Mouse (Mus musculus) ES-Bruce4 (cell line): Measurements from ENCODE around the gene Gnao1. TPM values are rescaled to one million over a fixed set of nuclear protein-coding genes. Genes with fewer than 3 reads are reported as not detected.

ENCODE experiments used
- H3K27ac ChIP-seq: 2 replicates; pipeline ENCODE4 v1.5.1; 2012; ENCODE audit warnings: low read length, inconsistent platforms; ENCODE audit not compliant: insufficient read depth
- H3K27me3 ChIP-seq: 2 replicates; pipeline ENCODE4 v1.6.1; 2012; ENCODE audit warnings: mild to moderate bottlenecking, low read length, inconsistent platforms; ENCODE audit not compliant: control insufficient read depth, poor library complexity, insufficient read depth, severe bottlenecking
- H3K36me3 ChIP-seq: 2 replicates; pipeline ENCODE4 v1.6.1; 2012; ENCODE audit warnings: inconsistent platforms, mild to moderate bottlenecking, low read length, moderate library complexity; ENCODE audit not compliant: control insufficient read depth, poor library complexity, insufficient read depth, severe bottlenecking
- H3K4me1 ChIP-seq: one replicate; pipeline ENCODE4 v1.8.1; 2011; ENCODE audit warnings: low read length; ENCODE audit not compliant: control insufficient read depth, insufficient read depth
- H3K4me3 ChIP-seq: 2 replicates; pipeline ENCODE4 v1.5.1; 2011; ENCODE audit warnings: low read depth, mild to moderate bottlenecking, low read length
- H3K9ac ChIP-seq: 2 replicates; pipeline ENCODE4 v1.6.1; 2012; ENCODE audit warnings: low read depth, mild to moderate bottlenecking, inconsistent platforms; ENCODE audit not compliant: poor library complexity, severe bottlenecking
- H3K9me3 ChIP-seq: replicated peaks from 2 replicates; pipeline ENCODE4 v1.6.1; 2012; ENCODE audit warnings: mild to moderate bottlenecking, low read length, inconsistent platforms; ENCODE audit not compliant: control insufficient read depth, poor library complexity, insufficient read depth, severe bottlenecking
- CTCF ChIP-seq: IDR thresholded peaks from one replicate; pipeline ENCODE4 v1.8.1; 2011; ENCODE audit warnings: low read depth, low read length
- EP300 ChIP-seq: IDR thresholded peaks from 2 replicates; pipeline ENCODE4 v1.6.1; 2011; ENCODE audit warnings: low read depth, low read length; ENCODE audit not compliant: insufficient read depth
- POLR2A ChIP-seq: IDR thresholded peaks from one replicate; pipeline ENCODE4 v1.8.1; 2011; ENCODE audit warnings: low read length; ENCODE audit not compliant: insufficient read depth
- polyA plus RNA-seq: library from polyadenylated mRNA; stranded (reverse); fragments of >200 nt; gene quantifications from 2 replicates; pipeline ENCODE4 v1.2.4, GENCODE M21; 2011; ENCODE audit warnings: low read depth; ENCODE audit not compliant: missing spikeins, insufficient read depth, insufficient read length

Gnao1 gene
- polyA plus RNA-seq, 1 experiment: 5.0 TPM

- H3K4me3 ChIP-seq: no peak overlapping the region
- no peak overlapping the region for H3K27ac ChIP-seq
- no peak overlapping the region for H3K9ac ChIP-seq
- no peaks in the 10 kb centered on the region for H3K4me1 ChIP-seq
- TF ChIP-seq POLR2A (no peak), CTCF (no peak), EP300 (no peak)
- H3K9me3 ChIP-seq: no peaks in the 10 kb centered on the region
- no peaks in the 10 kb centered on the region for H3K27me3 ChIP-seq
- H3K36me3 ChIP-seq: no peaks in the 10 kb centered on the region
Observed at GRCm38 (mm10) chr8:93907987-93908441, 98.2 kb downstream of the Gnao1 start.

- no peak overlapping the region for H3K27ac ChIP-seq
- TF ChIP-seq CTCF: no peak
- TF ChIP-seq EP300: no peak
- TF ChIP-seq POLR2A: no peak
- H3K4me3 ChIP-seq: no peak overlapping the region
- no peak overlapping the region for H3K9ac ChIP-seq
- H3K27me3 ChIP-seq: no peaks in the 10 kb centered on the region
- H3K36me3 ChIP-seq: no peaks in the 10 kb centered on the region
- no peaks in the 10 kb centered on the region for H3K9me3 ChIP-seq
- no peaks in the 10 kb centered on the region for H3K4me1 ChIP-seq
Observed at GRCm38 (mm10) chr8:93908546-93908945, 98.8 kb downstream of the Gnao1 start.

- H3K4me3 ChIP-seq: no peak overlapping the region
- H3K4me1 ChIP-seq: no peaks in the 10 kb centered on the region
- TF ChIP-seq POLR2A: no peak
- TF ChIP-seq CTCF: no peak
- no peak for TF ChIP-seq EP300
- no peak overlapping the region for H3K9ac ChIP-seq
- H3K27ac ChIP-seq: no peak overlapping the region
- no peaks in the 10 kb centered on the region for H3K36me3 ChIP-seq
- no peaks in the 10 kb centered on the region for H3K9me3 ChIP-seq
- H3K27me3 ChIP-seq: no peaks in the 10 kb centered on the region
Observed at GRCm38 (mm10) chr8:93911715-93912555, 102.2 kb downstream of the Gnao1 start.

DNA sequence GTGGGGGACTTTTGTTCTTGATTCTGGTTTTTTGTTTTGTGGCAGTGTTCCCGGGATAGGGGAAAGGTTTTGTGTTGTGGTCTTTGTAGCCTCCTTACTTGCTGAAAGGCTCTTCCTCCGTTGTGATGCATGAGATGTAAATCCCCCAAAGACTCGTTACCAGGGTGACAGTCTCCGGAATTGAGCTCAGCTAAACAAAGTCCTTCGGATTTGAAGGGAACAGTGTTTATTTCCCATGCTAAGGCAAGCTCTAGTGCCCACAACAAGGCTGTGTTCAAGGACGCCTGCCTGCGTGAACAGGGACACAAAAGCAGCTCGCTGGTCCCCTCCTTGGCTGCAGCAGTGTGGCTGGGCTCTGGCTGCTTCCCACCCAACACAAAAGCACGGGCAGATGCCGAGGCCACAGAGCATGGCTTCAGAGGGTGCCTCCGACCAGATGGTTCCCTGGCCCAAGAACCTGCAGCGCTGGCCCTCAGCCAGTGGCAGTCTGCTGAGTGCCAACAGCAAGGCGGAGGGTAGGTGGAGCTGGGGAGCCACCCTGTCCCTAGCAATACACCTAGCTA lies 108.2 kb downstream of the Gnao1 start:
- TF ChIP-seq CTCF (no peak), EP300 (no peak), POLR2A (no peak)

DNA sequence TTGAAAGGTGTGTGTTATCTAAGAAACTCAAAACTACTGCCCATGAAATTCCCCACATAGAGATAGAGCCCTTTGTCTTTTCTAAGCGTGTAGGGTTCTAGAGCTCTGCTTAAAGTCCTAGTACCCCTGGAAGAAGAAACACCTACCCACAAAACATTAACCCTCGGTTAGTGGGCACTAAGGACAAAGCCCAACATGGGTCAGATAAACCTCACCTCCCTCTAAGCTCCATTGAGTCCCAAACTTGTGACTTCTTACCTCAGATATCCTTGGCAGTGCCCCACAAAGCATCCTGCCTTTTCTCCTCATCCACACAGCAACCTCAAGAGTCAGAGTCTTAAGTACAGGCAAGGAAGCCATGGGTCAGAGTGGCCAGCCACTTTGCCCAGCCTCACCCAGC lies 108.8 kb downstream of the Gnao1 start:
- Histone ChIP-seq H3K4me3 (no peak overlapping the region), H3K9ac (no peak overlapping the region), H3K4me1 (no peaks in the 10 kb centered on the region), H3K27ac (no peak overlapping the region), H3K36me3 (no peaks in the 10 kb centered on the region), H3K9me3 (no peaks in the 10 kb centered on the region), H3K27me3 (no peaks in the 10 kb centered on the region)
- TF ChIP-seq CTCF (no peak), EP300 (no peak)

More for the DNA sequence above, 108.2 kb downstream of the Gnao1 start:
- Histone ChIP-seq H3K4me3 (no peak overlapping the region), H3K9me3 (no peaks in the 10 kb centered on the region), H3K27ac (no peak overlapping the region), H3K9ac (no peak overlapping the region), H3K27me3 (no peaks in the 10 kb centered on the region), H3K36me3 (no peaks in the 10 kb centered on the region), H3K4me1 (no peaks in the 10 kb centered on the region)

DNA sequence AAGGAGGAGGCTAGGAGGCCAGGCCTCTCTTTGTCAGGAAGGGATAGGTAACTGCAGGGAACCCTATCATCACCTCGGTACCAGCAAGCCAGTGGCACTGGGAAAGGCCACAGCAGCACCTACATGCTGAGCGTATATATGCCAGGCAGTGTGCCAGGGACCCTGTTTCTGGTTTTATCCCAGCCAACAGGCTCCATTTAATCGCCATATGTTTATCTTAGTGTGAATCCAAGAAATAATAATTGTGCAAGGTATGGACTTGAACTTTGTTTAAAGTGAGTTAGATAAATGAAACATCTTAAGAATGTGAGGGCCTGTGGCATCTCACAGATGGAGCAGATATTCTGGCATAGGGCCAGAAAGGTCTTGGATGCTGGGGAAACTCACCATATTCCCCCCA lies 109.7 kb downstream of the Gnao1 start:
- Histone ChIP-seq H3K36me3 (no peaks in the 10 kb centered on the region), H3K9me3 (no peaks in the 10 kb centered on the region), H3K27me3 (no peaks in the 10 kb centered on the region), H3K9ac (no peak overlapping the region), H3K4me1 (no peaks in the 10 kb centered on the region), H3K4me3 (no peak overlapping the region), H3K27ac (no peak overlapping the region)
- no peak for TF ChIP-seq CTCF
